15 mouse cellular contexts compared by ENCODE assay signal in the genomic region with DNA sequence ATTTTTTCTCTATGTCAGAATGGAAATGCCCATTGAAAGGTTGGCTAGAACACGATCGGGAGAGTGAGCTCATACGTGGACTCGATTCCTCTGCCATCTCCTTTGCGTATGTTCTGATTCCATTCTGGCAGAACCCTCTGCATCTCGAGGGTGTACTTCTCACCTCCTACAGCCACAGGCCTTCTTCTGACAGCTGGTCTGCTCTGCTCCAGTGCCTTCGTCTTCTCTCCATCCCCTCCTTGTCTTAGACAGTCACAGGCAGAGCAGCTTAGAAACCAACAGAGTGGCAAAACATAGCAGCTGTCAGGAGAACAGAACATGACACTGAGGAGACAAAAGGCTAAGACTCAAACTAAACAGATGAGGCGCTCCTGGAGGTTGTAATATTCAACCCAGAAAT.
A peak's percentile ranks its signal among the peaks of the same experiment; 100 is the strongest.
DNase-seq lines count a peak whose midpoint lies in the region.
"Had no signal": no experiment of that assay in that cellular context is flagged by ENCODE, and none has a peak within 500 bp of the region (broad histone marks: within the 10 kb centered on the region; RNA-seq: fewer than 3 reads in every experiment).

No protein-coding gene starts in this region.

- intact Hi-C loops in gastrocnemius, postnatal 36 days (cut with DNase I), result no loop called here

- DNase-seq in cerebellum, postnatal 14 days, result peak; percentile 7 to 22
- no peak for DNase-seq in cerebellum, adult 8-10 months
- peak; percentile 5 for DNase-seq in layer of hippocampus, adult 9-11 months
- no peak for DNase-seq in layer of hippocampus, adult 8-10 months (ENCODE audit: low spot score in 2 of 2)
- peak; percentile 12 for DNase-seq in right cerebral cortex, postnatal 25 days
- no peak for DNase-seq in right cerebral cortex, postnatal 10 days (ENCODE audit: low spot score in 2 of 2)
- no peak for DNase-seq in gastrocnemius, postnatal 36 days
- DNase-seq: adrenal gland, postnatal 25 days; cerebellum, adult 9-11 months; gastrocnemius, postnatal 25 days; heart, adult 2 months; kidney, adult 8-10 months; kidney, postnatal 10 days; thymus, adult 2 months; thymus, postnatal 4 days had no signal

Comparison
In these comparisons a context has a peak if more than half of its experiments do, and no peak if none do; other contexts are left out.
1. DNase-seq: peak in cerebellum, postnatal 14 days (2 of 2), layer of hippocampus, adult 9-11 months (single experiment) and right cerebral cortex, postnatal 25 days (single experiment); none in cerebellum, adult 8-10 months (single experiment), layer of hippocampus, adult 8-10 months (0 of 2), right cerebral cortex, postnatal 10 days (0 of 2) and gastrocnemius, postnatal 36 days (0 of 2).